Mouse (Mus musculus) cortical plate, adult 2 months (tissue): ENCODE results near the gene Tlk1.

ENCODE experiments used
- CTCF ChIP-seq: fragments of 200-500 bp; IDR thresholded peaks from 2 replicates; pipeline ENCODE4 v1.5.1; 2011; ENCODE audit warnings: mild to moderate bottlenecking, control low read depth, low read length; ENCODE audit not compliant: insufficient read depth; ENCODE audit errors: extremely low read depth
- POLR2A ChIP-seq: fragments of 200-500 bp; IDR thresholded peaks from 2 replicates; pipeline ENCODE4 v1.6.1; 2011; ENCODE audit warnings: mild to moderate bottlenecking, low read length, control low read depth; ENCODE audit not compliant: insufficient read depth; ENCODE audit errors: extremely low read depth

DNA sequence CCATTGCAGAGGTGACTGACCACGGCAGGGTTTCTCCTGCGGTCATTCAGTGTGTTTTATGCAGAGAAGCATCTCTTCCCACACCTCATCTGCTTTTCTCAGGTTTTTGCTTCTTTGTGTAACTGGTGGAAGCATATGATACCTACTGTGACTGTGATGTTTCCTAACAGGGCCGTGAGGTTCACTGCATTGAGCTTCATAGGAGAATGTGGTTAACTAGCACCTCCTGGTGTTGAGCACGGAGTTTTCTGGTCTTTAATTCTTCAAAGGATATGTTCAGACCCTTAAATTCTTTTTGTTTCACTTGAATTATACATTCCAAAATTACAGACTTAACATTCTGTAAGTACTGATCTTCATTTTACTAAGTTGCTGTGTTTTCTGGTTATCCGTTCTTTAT lies 161.8 kb downstream of the Tlk1 start:
- no peak for TF ChIP-seq POLR2A
- TF ChIP-seq CTCF = no peak
